Mouse (Mus musculus) lung, postnatal 0 days (tissue): ENCODE measurements around the gene Kcnh4.

Experiments
- CTCF ChIP-seq: IDR thresholded peaks from 2 replicates; pipeline ENCODE4 v1.5.1; 2016; ENCODE audit warnings: antibody characterized with exemption, mild to moderate bottlenecking
- EP300 ChIP-seq: IDR thresholded peaks from 2 replicates; pipeline ENCODE4 v1.6.1; 2016; ENCODE audit warnings: antibody characterized with exemption, mild to moderate bottlenecking, control low read depth

DNA sequence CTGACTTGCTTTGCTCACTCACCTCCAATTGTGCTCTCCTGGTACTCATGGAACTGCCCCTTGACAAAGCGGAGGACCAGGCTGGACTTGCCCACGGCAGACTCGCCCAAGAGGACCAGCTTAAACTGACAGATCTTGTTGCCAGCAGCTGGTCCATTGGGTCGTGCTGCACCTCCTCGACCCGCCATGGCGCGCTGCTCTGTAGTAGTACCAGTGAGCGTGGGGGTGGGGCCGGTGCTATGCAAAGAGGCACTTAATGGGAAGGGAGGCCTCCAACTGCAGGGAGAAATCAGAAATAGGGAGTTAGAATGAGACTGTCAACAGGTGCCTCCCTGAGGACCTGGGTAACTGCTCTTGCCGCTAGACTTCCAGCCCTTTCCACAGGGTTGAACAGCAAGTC, 39.8 kb downstream of the Kcnh4 start:
- TF ChIP-seq CTCF (no peak), EP300 (no peak)
